Mouse (Mus musculus) liver, embryonic 14.5 days (tissue): Measurements from ENCODE around the gene Gm17067. TPM values are rescaled to one million over a fixed set of nuclear protein-coding genes. Genes with fewer than 3 reads are reported as not detected.
"Not testable (repeated sequence)": the region's sequence is repeated elsewhere in the genome, so short reads cannot be mapped to it uniquely, and the experiment has no call there.

Experiments used
- ATAC-seq: fragments of 200-750 bp; cut with Nextera tagmentation; 2 replicates; pipeline ENCODE4 v1.8.0; 2017; ENCODE audit warnings: moderate number of reproducible peaks, mild to moderate bottlenecking, moderate library complexity; ENCODE audit not compliant: insufficient read depth
- DNase-seq, 3 experiments: peaks; one replicate each; pipeline ENCODE4 v3.0.0-alpha.2; 2012 to 2013; ENCODE audit warnings: low read depth in 3 of 3, low spot score in 3 of 3
- H3K27ac ChIP-seq: fragments of 300-500 bp; sonication (generic); 2 replicates; pipeline ENCODE4 v1.5.1; 2014; ENCODE audit warnings: moderate library complexity, mild to moderate bottlenecking, control low read depth, inconsistent platforms
- H3K27me3 ChIP-seq: fragments of 300-500 bp; sonication (generic); 2 replicates; pipeline ENCODE4 v1.6.1; 2014; ENCODE audit warnings: mild to moderate bottlenecking, low read length, moderate library complexity; ENCODE audit not compliant: control insufficient read depth, insufficient read depth
- H3K36me3 ChIP-seq: fragments of 300-500 bp; sonication (generic); replicated peaks from 2 replicates; pipeline ENCODE4 v1.6.1; 2014; ENCODE audit warnings: low read depth; ENCODE audit not compliant: control insufficient read depth, insufficient read depth
- H3K4me1 ChIP-seq, 2 experiments: fragments of 200-500 bp in 1 of 2; fragments of 300-500 bp in 1 of 2; sonication (generic) in 1 of 2; replicated peaks; 2 replicates each; pipeline ENCODE4 v1.6.1; 2012 to 2014; ENCODE audit warnings: antibody characterized with exemption in 1 of 2, inconsistent platforms in 1 of 2, low read length in 1 of 2; ENCODE audit not compliant: control insufficient read depth in 2 of 2, insufficient read depth in 2 of 2
- H3K4me2 ChIP-seq: fragments of 300-500 bp; sonication (generic); 2 replicates; pipeline ENCODE4 v1.6.1; 2014; ENCODE audit warnings: low read depth, mild to moderate bottlenecking, control low read depth, moderate library complexity
- H3K4me3 ChIP-seq, 2 experiments: fragments of 200-500 bp in 1 of 2; fragments of 300-500 bp in 1 of 2; sonication (generic) in 1 of 2; 2 replicates each; pipeline ENCODE4 v1.5.1; 2012 to 2014; ENCODE audit warnings: low read depth in 2 of 2, low read length in 2 of 2, mild to moderate bottlenecking in 2 of 2, control low read depth in 1 of 2, inconsistent platforms in 1 of 2, moderate library complexity in 1 of 2; ENCODE audit not compliant: insufficient read depth in 1 of 2
- H3K9ac ChIP-seq: fragments of 300-500 bp; sonication (generic); replicated peaks from 2 replicates; pipeline ENCODE4 v1.6.1; 2014; ENCODE audit warnings: mild to moderate bottlenecking, control low read depth, moderate library complexity
- H3K9me3 ChIP-seq: fragments of 300-500 bp; sonication (generic); 2 replicates; pipeline ENCODE4 v1.6.1; 2016; ENCODE audit warnings: low read length, mixed read lengths; ENCODE audit not compliant: control insufficient read depth
- CTCF ChIP-seq: IDR thresholded peaks from 2 replicates; pipeline ENCODE4 v1.5.1; 2016; ENCODE audit warnings: antibody characterized with exemption, low read depth, control low read depth
- EP300 ChIP-seq: IDR thresholded peaks from 2 replicates; pipeline ENCODE4 v1.6.1; 2016; ENCODE audit warnings: antibody characterized with exemption, low read depth
- WGBS: fragments of 180-500 bp; shearing (Covaris S2); extraction: QIAGEN DNeasy Blood & Tissue Kit; methylation state at CpG from one replicate; pipeline ENCODE4 v1.1.7; 2014; ENCODE audit not compliant: insufficient replicate concordance; 5-methylcytosine and 5-hydroxymethylcytosine counted together
- polyA plus RNA-seq, 2 experiments: library from polyadenylated mRNA; depleted of rRNA in 1 of 2; stranded (reverse) in 1 of 2; unstranded in 1 of 2; fragments of >200 nt; fragmentation: Nextera tagmentation in 1 of 2; extraction: Ambion mirVana in 1 of 2; gene quantifications; 2 replicates each; pipeline versions ENCODE4 v1.2.1 to v1.2.3; 2012 to 2014

Gene Gm17067
- polyA plus RNA-seq (2012; rRNA removed), result not detected in 2 replicates
- polyA plus RNA-seq (2014; fragmentation: Nextera tagmentation; extraction: Ambion mirVana), result not detected in 2 replicates

- H3K4me1 ChIP-seq, H3K9ac ChIP-seq, H3K4me2 ChIP-seq, DNase-seq, H3K27me3 ChIP-seq, H3K36me3 ChIP-seq, H3K4me3 ChIP-seq, H3K9me3 ChIP-seq, H3K27ac ChIP-seq, ATAC-seq: not testable (repeated sequence)
- 64% methylated on average over 4 of the region's 4 CpGs for WGBS
Observed at GRCm38 (mm10) chr7:42726917-42727316, at the start of gene Gm17067. Gm17067 (minus strand) TSS chr7:42727017.

GRCm38 (mm10) chr7:42749836-42750235, 23.0 kb upstream of the Gm17067 start:
- H3K4me2 ChIP-seq, result no peak overlapping the region
- H3K27me3 ChIP-seq, result no peaks in the 10 kb centered on the region
- ATAC-seq (no peak), DNase-seq (no peak)
- no peak for TF ChIP-seq CTCF
- no peak for TF ChIP-seq EP300
- no peaks in the 10 kb centered on the region for H3K9me3 ChIP-seq
- H3K4me3 ChIP-seq, result no peak overlapping the region
- H3K4me1 ChIP-seq, result no peaks in the 10 kb centered on the region
- WGBS, result 46% methylated on average over 20 of the region's 20 CpGs
- H3K36me3 ChIP-seq, result no peaks in the 10 kb centered on the region
- no peak overlapping the region for H3K27ac ChIP-seq
- H3K9ac ChIP-seq, result no peak overlapping the region

GRCm38 (mm10) chr7:42738536-42739210, 11.9 kb upstream of the Gm17067 start:
- H3K36me3 ChIP-seq, result no peaks in the 10 kb centered on the region
- 65% methylated on average over 10 of the region's 10 CpGs for WGBS
- no peaks in the 10 kb centered on the region for H3K9me3 ChIP-seq
- H3K9ac ChIP-seq, result no peak overlapping the region
- no peaks in the 10 kb centered on the region for H3K4me1 ChIP-seq
- DNase-seq (no peak), ATAC-seq (no peak)
- H3K27ac ChIP-seq, result no peak overlapping the region
- TF ChIP-seq EP300 (no peak), CTCF (no peak)
- no peak overlapping the region for H3K4me2 ChIP-seq
- H3K27me3 ChIP-seq, result no peaks in the 10 kb centered on the region
- H3K4me3 ChIP-seq, result no peak overlapping the region

GRCm38 (mm10) chr7:42693251-42693650, 33.6 kb downstream of the Gm17067 start:
- H3K4me3 ChIP-seq, result peak overlapping the region; percentile 58 to 98
- not testable (repeated sequence) for ATAC-seq, H3K4me1 ChIP-seq, H3K36me3 ChIP-seq, H3K9me3 ChIP-seq, H3K27me3 ChIP-seq, DNase-seq, H3K27ac ChIP-seq
- peak overlapping the region; percentile 64 for H3K4me2 ChIP-seq
- WGBS, result 2% methylated on average over 4 of the region's 4 CpGs
- H3K9ac ChIP-seq, result peak overlapping the region; percentile 49

GRCm38 (mm10) chr7:42692362-42693158, 34.3 kb downstream of the Gm17067 start, which contains the start of gene Zfp975:
Zfp975 (minus strand) TSS chr7:42692742.
- not testable (repeated sequence) for H3K4me1 ChIP-seq, H3K9me3 ChIP-seq, H3K27ac ChIP-seq, H3K36me3 ChIP-seq, H3K27me3 ChIP-seq
- peak within 1 kb of the TSS; percentile 58 to 98 for H3K4me3 ChIP-seq
- DNase-seq (peak; percentile 60 to 61 (median 61)), ATAC-seq (peak; percentile 99)
- H3K9ac ChIP-seq, result peak within 1 kb of the TSS; percentile 49
- H3K4me2 ChIP-seq, result peak within 1 kb of the TSS; percentile 64
- 1% methylated on average over 23 of the region's 23 CpGs for WGBS

- not testable (repeated sequence) for H3K27ac ChIP-seq, H3K4me3 ChIP-seq, DNase-seq, H3K36me3 ChIP-seq, H3K9me3 ChIP-seq, H3K4me1 ChIP-seq, H3K4me2 ChIP-seq, H3K9ac ChIP-seq, H3K27me3 ChIP-seq, ATAC-seq
- 76% methylated on average over 6 of the region's 6 CpGs for WGBS
Observed at GRCm38 (mm10) chr7:42680081-42680480, 46.7 kb downstream of the Gm17067 start.

- ATAC-seq, H3K27ac ChIP-seq, H3K36me3 ChIP-seq: not testable (repeated sequence)
Observed at GRCm38 (mm10) chr7:42679646-42680045, 47.2 kb downstream of the Gm17067 start.

More at GRCm38 (mm10) chr7:42679646-42680045, 47.2 kb downstream of the Gm17067 start:
- H3K4me1 ChIP-seq, DNase-seq, H3K4me2 ChIP-seq, H3K4me3 ChIP-seq, H3K9me3 ChIP-seq, H3K9ac ChIP-seq, H3K27me3 ChIP-seq: not testable (repeated sequence)
